Mouse (Mus musculus) intestine, embryonic 15.5 days (tissue): Measurements from ENCODE around the gene Ctsz. TPM values are rescaled to one million over a fixed set of nuclear protein-coding genes. Genes with fewer than 3 reads are reported as not detected.

Experiments
- polyA plus RNA-seq: library from polyadenylated mRNA; unstranded; fragments of >200 nt; fragmentation: Nextera tagmentation; extraction: Ambion mirVana; gene quantifications from 2 replicates; pipeline ENCODE4 v1.2.1, GENCODE M21; 2015

Ctsz gene
- polyA plus RNA-seq, 1 experiment from 2014 or later = 247 TPM

Other genes starting within 250 kb of the Ctsz start
- 1,496 and 1,641 TPM in 2 replicates for gene Gnas, start 154.7 kb downstream of the Ctsz start, polyA plus RNA-seq
- 29.6 and 40.8 TPM in 2 replicates for gene Gm20721, start 92.3 kb downstream of the Ctsz start, polyA plus RNA-seq
- gene Nelfcd, start 23.2 kb downstream of the Ctsz start, polyA plus RNA-seq = 83.3 and 83.6 TPM in 2 replicates
- 1.1 and 1.4 TPM in 2 replicates for gene Tubb1, start 11.7 kb upstream of the Ctsz start, polyA plus RNA-seq
- gene Atp5e, start 25.1 kb upstream of the Ctsz start, polyA plus RNA-seq = 746 and 850 TPM in 2 replicates
- gene Prelid3b, start 34.0 kb upstream of the Ctsz start, polyA plus RNA-seq = 125 and 127 TPM in 2 replicates
- gene Zfp831, start 204.5 kb upstream of the Ctsz start, polyA plus RNA-seq = 0.01 and 0.03 TPM in 2 replicates